Mouse (Mus musculus): ENCODE data around the gene Pak7.
"Not testable (repeated sequence)": the region's sequence is repeated elsewhere in the genome, so short reads cannot be mapped to it uniquely, and the experiment has no call there.

Pak7 gene

GRCm38 (mm10) chr2:136387181-136388131 is at the start of gene Pak7:
Gene Pak7 (minus strand): TSS chr2:136387967.
- no peak for DNase-seq (ENCODE audit: low spot score)

- DNase-seq (ENCODE audit: low spot score), result peak; percentile 49
Observed at GRCm38 (mm10) chr2:136425561-136425960, 37.8 kb upstream of the Pak7 start.

GRCm38 (mm10) chr2:136419543-136419942 is 31.8 kb upstream of the Pak7 start:
- DNase-seq (ENCODE audit: low spot score), result no peak

- no peak for DNase-seq (ENCODE audit: low spot score)
Observed at GRCm38 (mm10) chr2:136416381-136416780, 28.6 kb upstream of the Pak7 start.

- no peak for DNase-seq (ENCODE audit: low spot score)
Observed at GRCm38 (mm10) chr2:136402587-136402986, 14.8 kb upstream of the Pak7 start.

GRCm38 (mm10) chr2:136375318-136375717 is 12.4 kb downstream of the Pak7 start:
- no peak for DNase-seq (ENCODE audit: low spot score)

GRCm38 (mm10) chr2:136372361-136372760 is 15.4 kb downstream of the Pak7 start:
- DNase-seq (ENCODE audit: low spot score), result no peak

GRCm38 (mm10) chr2:136351393-136352096 is 36.2 kb downstream of the Pak7 start:
- DNase-seq (ENCODE audit: low spot score), result no peak

GRCm38 (mm10) chr2:136350459-136350858 is 37.3 kb downstream of the Pak7 start:
- no peak for DNase-seq (ENCODE audit: low spot score)

- no peak for DNase-seq (ENCODE audit: low spot score)
Observed at GRCm38 (mm10) chr2:136349671-136350275, 38.0 kb downstream of the Pak7 start.

GRCm38 (mm10) chr2:136344240-136344780 is 43.5 kb downstream of the Pak7 start:
- not testable (repeated sequence) for DNase-seq (ENCODE audit: low spot score)

- DNase-seq (ENCODE audit: low spot score), result no peak
Observed at GRCm38 (mm10) chr2:136329974-136330373, 57.8 kb downstream of the Pak7 start.

GRCm38 (mm10) chr2:136325646-136326045 is 62.1 kb downstream of the Pak7 start:
- peak; percentile 14 for DNase-seq (ENCODE audit: low spot score)

- DNase-seq (ENCODE audit: low spot score), result no peak
Observed at GRCm38 (mm10) chr2:136309313-136309712, 78.5 kb downstream of the Pak7 start.

GRCm38 (mm10) chr2:136308743-136309142 is 79.0 kb downstream of the Pak7 start:
- no peak for DNase-seq (ENCODE audit: low spot score)

GRCm38 (mm10) chr2:136302201-136302600 is 85.6 kb downstream of the Pak7 start:
- DNase-seq (ENCODE audit: low spot score), result no peak

GRCm38 (mm10) chr2:136301406-136301805 is 86.4 kb downstream of the Pak7 start:
- no peak for DNase-seq (ENCODE audit: low spot score)

GRCm38 (mm10) chr2:136297371-136297770 is 90.4 kb downstream of the Pak7 start:
- no peak for DNase-seq (ENCODE audit: low spot score)

- DNase-seq (ENCODE audit: low spot score), result no peak
Observed at GRCm38 (mm10) chr2:136282043-136282442, 105.7 kb downstream of the Pak7 start.

GRCm38 (mm10) chr2:136241960-136242359 is 145.8 kb downstream of the Pak7 start:
- not testable (repeated sequence) for DNase-seq (ENCODE audit: low spot score)

GRCm38 (mm10) chr2:136231228-136231627 is 156.5 kb downstream of the Pak7 start:
- DNase-seq (ENCODE audit: low spot score), result no peak

GRCm38 (mm10) chr2:136204034-136204433 is 183.7 kb downstream of the Pak7 start:
- no peak for DNase-seq (ENCODE audit: low spot score)
